Mouse (Mus musculus): ENCODE measurements around the gene Poldip3. TPM values are rescaled to one million over a fixed set of nuclear protein-coding genes. Genes with fewer than 3 reads are reported as not detected.

The Poldip3 gene
- total RNA-seq, 2 experiments from 2014 or later, result 84.2 to 88.4 TPM

GRCm38 (mm10) chr15:83167126-83167525 is 17.9 kb upstream of the Poldip3 start:
- intact Hi-C loops (cut with DNase I), result no loop called here
- DNase-seq (ENCODE audit: low spot score in 2 of 2), result no peak

GRCm38 (mm10) chr15:83166642-83167041 is 17.5 kb upstream of the Poldip3 start:
- no peak for DNase-seq (ENCODE audit: low spot score in 2 of 2)
- intact Hi-C loops (cut with DNase I), result no loop called here

GRCm38 (mm10) chr15:83165526-83166315 is 16.5 kb upstream of the Poldip3 start:
- no peak for DNase-seq (ENCODE audit: low spot score in 2 of 2)
- intact Hi-C loops (cut with DNase I), result no loop called here

- intact Hi-C loops (cut with DNase I), result no loop called here
- DNase-seq (ENCODE audit: low spot score in 2 of 2), result no peak
These were observed 15.8 kb upstream of the Poldip3 start for GRCm38 (mm10) chr15:83164971-83165471.

GRCm38 (mm10) chr15:83162818-83163485 is 13.8 kb upstream of the Poldip3 start:
- intact Hi-C loops (cut with DNase I), result no loop called here
- DNase-seq (ENCODE audit: low spot score in 2 of 2), result no peak

GRCm38 (mm10) chr15:83162001-83162400 is 12.8 kb upstream of the Poldip3 start:
- no peak for DNase-seq (ENCODE audit: low spot score in 2 of 2)
- intact Hi-C loops (cut with DNase I), result no loop called here

- intact Hi-C loops (cut with DNase I), result no loop called here
- DNase-seq (ENCODE audit: low spot score in 2 of 2), result no peak
These were observed 12.0 kb upstream of the Poldip3 start for GRCm38 (mm10) chr15:83161062-83161748.

GRCm38 (mm10) chr15:83160561-83160960 is 11.4 kb upstream of the Poldip3 start:
- no peak for DNase-seq (ENCODE audit: low spot score in 2 of 2)
- intact Hi-C loops (cut with DNase I), result no loop called here

GRCm38 (mm10) chr15:83159823-83160222 is 10.6 kb upstream of the Poldip3 start:
- intact Hi-C loops (cut with DNase I), result loop anchor here (5.0 to 10.0 kb wide), 2 partner anchors 47 to 355 kb away; partner anchors contain the start of gene Ttll1
- DNase-seq (ENCODE audit: low spot score in 2 of 2), result no peak

- intact Hi-C loops (cut with DNase I), result loop anchor here (5.0 to 10.0 kb wide), 2 partner anchors 49 to 356 kb away; partner anchors contain the start of gene Ttll1
- no peak for DNase-seq (ENCODE audit: low spot score in 2 of 2)
These were observed 9.5 kb upstream of the Poldip3 start for GRCm38 (mm10) chr15:83158587-83159160.

GRCm38 (mm10) chr15:83157667-83158064 is 8.5 kb upstream of the Poldip3 start:
- no peak for DNase-seq (ENCODE audit: low spot score in 2 of 2)
- intact Hi-C loops (cut with DNase I), result loop anchor here (5.0 to 10.0 kb wide), 2 partner anchors 50 to 357 kb away; partner anchors contain the start of gene Ttll1

- no peak for DNase-seq (ENCODE audit: low spot score in 2 of 2)
- intact Hi-C loops (cut with DNase I), result loop anchor here (5.0 to 10.0 kb wide), 2 partner anchors 50 to 358 kb away; partner anchors contain the start of gene Ttll1
These were observed 7.9 kb upstream of the Poldip3 start for GRCm38 (mm10) chr15:83156929-83157666.

- DNase-seq (ENCODE audit: low spot score in 2 of 2), result no peak
- intact Hi-C loops (cut with DNase I), result loop anchor here (5.0 to 10.0 kb wide), 2 partner anchors 51 to 359 kb away; partner anchors contain the start of gene Ttll1
These were observed 6.7 kb upstream of the Poldip3 start for GRCm38 (mm10) chr15:83155672-83156419.

GRCm38 (mm10) chr15:83154309-83154708 is 5.1 kb upstream of the Poldip3 start:
- intact Hi-C loops (cut with DNase I), result loop anchor here (10.0 kb wide), 1 partner anchor 360 kb away; the partner anchor contains the start of gene Ttll1
- no peak for DNase-seq (ENCODE audit: low spot score in 2 of 2)

- DNase-seq (ENCODE audit: low spot score in 2 of 2), result no peak
- intact Hi-C loops (cut with DNase I), result loop anchor here (10.0 kb wide), 1 partner anchor 364 kb away; the partner anchor contains the start of gene Ttll1
These were observed 1.5 kb upstream of the Poldip3 start for GRCm38 (mm10) chr15:83150694-83151093.

GRCm38 (mm10) chr15:83150073-83150442 is 874 bp upstream of the Poldip3 start:
- no peak for DNase-seq (ENCODE audit: low spot score in 2 of 2)
- intact Hi-C loops (cut with DNase I), result loop anchor here (10.0 kb wide), 1 partner anchor 365 kb away; the partner anchor contains the start of gene Ttll1

GRCm38 (mm10) chr15:83148801-83149195 is 386 bp downstream of the Poldip3 start:
- DNase-seq (ENCODE audit: low spot score in 2 of 2), result no peak
- intact Hi-C loops (cut with DNase I), result no loop called here

GRCm38 (mm10) chr15:83148395-83148794 is 789 bp downstream of the Poldip3 start:
- intact Hi-C loops (cut with DNase I), result no loop called here
- no peak for DNase-seq (ENCODE audit: low spot score in 2 of 2)
